Mouse (Mus musculus): ENCODE measurements around the gene Nek7. TPM values are rescaled to one million over a fixed set of nuclear protein-coding genes. Genes with fewer than 3 reads are reported as not detected.

Gene Nek7
- 26.5 and 28.3 TPM in 2 replicates for polyA plus RNA-seq (2016; fragmentation: Nextera tagmentation; extraction: Ambion mirVana)

DNA sequence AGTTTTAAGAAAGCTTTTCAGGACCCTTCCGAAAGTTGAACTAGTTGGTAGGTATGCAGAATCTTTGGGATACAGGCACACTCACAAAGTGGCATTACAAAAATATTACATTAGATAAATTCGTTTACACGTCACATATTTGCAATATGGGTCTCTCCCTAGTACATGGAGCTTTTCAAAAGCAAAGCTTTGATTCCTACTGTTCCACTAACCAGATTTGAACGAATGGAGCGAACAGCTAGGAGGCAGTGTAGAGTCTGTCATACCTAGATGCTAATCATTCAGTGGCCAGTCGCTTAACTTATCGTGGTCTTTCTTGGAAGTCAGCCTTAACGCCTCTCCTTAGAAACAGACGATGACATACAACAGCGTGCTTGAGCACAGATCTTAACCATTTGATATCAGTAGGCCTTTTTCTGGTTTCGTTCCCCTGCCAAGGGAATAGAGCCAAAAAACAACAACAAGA, at the start of gene Nek7:
Nek7 (minus strand) TSS at position 146 of the 466 bp plus-strand sequence.
- DNase-seq (ENCODE audit: low spot score) = peak; percentile 22
- H3K27me3 ChIP-seq (ENCODE audit: low read depth, poor library complexity, severe bottlenecking) = no peaks in the 10 kb centered on the region
- H3K4me3 ChIP-seq = peak within 1 kb of the TSS; percentile 83
- no peaks in the 10 kb centered on the region for H3K9me3 ChIP-seq (replicated peaks)
- no peaks in the 10 kb centered on the region for H3K36me3 ChIP-seq
- H3K4me1 ChIP-seq = peaks cover 26% of the 10 kb centered on the region
- peak within 1 kb of the TSS; percentile 96 for H3K27ac ChIP-seq (replicated peaks)
- 3% methylated on average over 11 of the region's 11 CpGs for WGBS

DNA sequence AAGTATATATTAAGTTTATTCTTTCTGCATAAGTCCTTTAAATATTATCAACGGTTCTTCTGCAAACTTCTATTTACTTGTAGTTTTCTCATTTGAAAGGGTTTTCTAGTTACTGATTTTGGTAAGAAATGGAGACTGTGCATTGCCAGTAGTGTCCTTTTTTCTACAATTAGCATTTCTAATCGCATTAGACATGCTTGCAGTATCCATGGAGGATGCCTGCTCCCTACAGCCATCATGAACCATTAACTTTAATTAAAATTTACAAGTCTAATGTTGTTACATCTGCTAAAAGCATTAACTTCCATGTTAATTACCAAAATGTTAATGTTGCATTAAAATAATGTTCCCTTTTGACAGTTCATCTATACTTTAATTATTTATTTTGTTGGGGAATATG, 42.4 kb upstream of the Nek7 start:
- Histone ChIP-seq H3K4me3 (no peak overlapping the region), H3K27ac (replicated peaks) (no peak overlapping the region), H3K27me3 (ENCODE audit: low read depth, poor library complexity, severe bottlenecking) (no peaks in the 10 kb centered on the region), H3K4me1 (no peaks in the 10 kb centered on the region), H3K9me3 (replicated peaks) (no peaks in the 10 kb centered on the region), H3K36me3 (no peaks in the 10 kb centered on the region)
- 78% methylated on average over 2 of the region's 2 CpGs for WGBS
- no peak for DNase-seq (ENCODE audit: low spot score)

DNA sequence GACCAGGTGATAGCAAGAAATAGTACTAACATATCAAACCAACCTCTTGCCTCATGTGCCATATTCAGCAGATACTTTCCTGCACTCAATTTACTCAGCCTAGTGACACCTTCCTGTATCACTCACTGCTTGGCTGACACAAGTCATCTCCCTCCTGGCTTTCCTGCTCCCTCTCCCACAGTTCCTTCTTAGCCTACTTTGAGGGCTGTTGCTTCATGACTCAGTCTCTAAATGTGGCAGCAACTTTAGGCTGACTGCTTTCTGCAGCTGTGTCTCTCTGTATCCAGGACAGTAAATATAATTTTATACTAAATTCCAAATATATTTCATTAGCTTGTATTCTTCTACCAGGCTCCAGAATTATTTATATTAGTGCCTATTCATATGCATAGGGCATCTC, 34.3 kb upstream of the Nek7 start:
- Histone ChIP-seq H3K4me1 (no peaks in the 10 kb centered on the region), H3K4me3 (no peak overlapping the region)

DNA sequence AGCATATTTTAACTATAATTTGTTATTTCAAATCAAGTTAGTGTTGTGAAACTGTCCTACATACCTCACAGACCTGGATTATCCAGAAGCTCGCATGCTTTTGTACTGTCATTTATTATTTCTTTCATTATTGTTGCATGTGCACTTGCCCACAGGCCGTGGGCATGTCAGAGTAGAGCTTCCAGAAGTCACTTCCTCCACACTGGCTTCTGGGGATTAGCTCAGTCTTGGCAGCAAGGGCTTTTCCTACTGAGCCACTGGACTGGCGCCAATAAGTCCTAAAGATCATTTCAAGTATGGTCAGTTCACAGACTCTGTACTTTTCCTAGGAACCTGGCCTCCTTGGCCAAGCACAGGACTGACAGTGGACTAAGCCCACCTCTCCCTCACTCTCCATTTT, 25.1 kb upstream of the Nek7 start:
- Histone ChIP-seq H3K27me3 (ENCODE audit: low read depth, poor library complexity, severe bottlenecking) (no peaks in the 10 kb centered on the region), H3K4me1 (no peaks in the 10 kb centered on the region), H3K36me3 (no peaks in the 10 kb centered on the region), H3K4me3 (no peak overlapping the region), H3K27ac (replicated peaks) (no peak overlapping the region), H3K9me3 (replicated peaks) (no peaks in the 10 kb centered on the region)
- 78% methylated on average over 3 of the region's 3 CpGs for WGBS
- DNase-seq (ENCODE audit: low spot score) = no peak

More for the DNA sequence above, 34.3 kb upstream of the Nek7 start:
- Histone ChIP-seq H3K9me3 (replicated peaks) (no peaks in the 10 kb centered on the region; the same call in 1 of the 2 replicates), H3K27me3 (ENCODE audit: low read depth, poor library complexity, severe bottlenecking) (no peaks in the 10 kb centered on the region), H3K27ac (replicated peaks) (no peak overlapping the region), H3K36me3 (no peaks in the 10 kb centered on the region)
- no peak for DNase-seq (ENCODE audit: low spot score)

DNA sequence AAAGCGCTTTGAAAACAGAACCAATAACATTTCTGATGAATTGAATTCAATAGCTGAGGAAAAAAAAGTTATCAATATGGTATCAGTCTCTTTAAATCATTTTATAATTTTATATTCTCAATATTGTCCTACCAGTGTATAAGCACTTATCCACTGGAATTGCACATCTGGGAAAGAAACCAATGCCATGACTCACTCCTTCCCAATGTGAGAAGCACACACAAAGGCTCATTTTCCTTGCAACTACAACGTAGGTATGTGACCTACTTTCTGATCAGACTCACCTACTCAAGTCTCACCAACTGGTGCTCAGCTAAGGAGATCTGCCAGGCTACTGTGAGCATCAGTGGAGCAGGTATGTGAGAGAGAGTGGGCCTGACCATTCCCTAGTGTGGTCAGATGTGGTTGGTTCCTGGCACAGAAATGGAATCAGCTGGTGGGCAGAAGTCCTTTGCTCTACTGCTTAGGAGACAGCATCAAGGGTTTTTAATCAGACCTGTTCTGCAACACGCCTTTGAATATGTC, 23.4 kb upstream of the Nek7 start:
- no peak for DNase-seq (ENCODE audit: low spot score)
- Histone ChIP-seq H3K4me3 (no peak overlapping the region), H3K27me3 (ENCODE audit: low read depth, poor library complexity, severe bottlenecking) (no peaks in the 10 kb centered on the region), H3K9me3 (replicated peaks) (no peaks in the 10 kb centered on the region), H3K27ac (replicated peaks) (no peak overlapping the region), H3K4me1 (no peaks in the 10 kb centered on the region), H3K36me3 (no peaks in the 10 kb centered on the region)
- 84% methylated on average over 3 of the region's 3 CpGs for WGBS

DNA sequence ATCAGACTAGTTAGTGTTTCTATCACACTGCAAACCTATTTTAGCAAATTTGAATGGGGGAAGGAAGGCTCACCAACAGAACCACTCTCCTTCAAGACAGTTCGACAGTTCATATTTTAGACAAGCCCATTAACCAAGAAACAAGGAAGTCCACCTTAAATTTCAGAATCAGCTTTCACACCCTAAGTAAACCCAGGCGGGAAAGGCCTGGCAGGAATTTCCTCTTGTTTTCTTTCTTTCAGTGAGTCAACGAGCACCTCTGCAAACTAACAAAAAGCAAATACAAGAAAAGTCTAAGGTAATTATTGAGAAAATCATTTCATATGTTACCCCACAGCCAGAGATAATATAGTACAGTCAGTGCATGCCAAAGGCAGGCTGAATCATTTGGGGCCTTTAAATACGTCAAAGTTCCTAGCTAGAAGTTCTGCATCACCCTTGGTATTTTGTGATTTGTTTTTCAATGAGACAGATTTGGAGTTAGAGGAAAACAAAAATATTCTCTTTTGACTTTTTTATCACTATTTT, 21.1 kb upstream of the Nek7 start:
- 78% methylated on average over 4 of the region's 4 CpGs for WGBS
- Histone ChIP-seq H3K4me1 (no peaks in the 10 kb centered on the region), H3K9me3 (replicated peaks) (no peaks in the 10 kb centered on the region), H3K27ac (replicated peaks) (no peak overlapping the region), H3K36me3 (no peaks in the 10 kb centered on the region), H3K27me3 (ENCODE audit: low read depth, poor library complexity, severe bottlenecking) (no peaks in the 10 kb centered on the region), H3K4me3 (no peak overlapping the region)
- DNase-seq (ENCODE audit: low spot score) = no peak

DNA sequence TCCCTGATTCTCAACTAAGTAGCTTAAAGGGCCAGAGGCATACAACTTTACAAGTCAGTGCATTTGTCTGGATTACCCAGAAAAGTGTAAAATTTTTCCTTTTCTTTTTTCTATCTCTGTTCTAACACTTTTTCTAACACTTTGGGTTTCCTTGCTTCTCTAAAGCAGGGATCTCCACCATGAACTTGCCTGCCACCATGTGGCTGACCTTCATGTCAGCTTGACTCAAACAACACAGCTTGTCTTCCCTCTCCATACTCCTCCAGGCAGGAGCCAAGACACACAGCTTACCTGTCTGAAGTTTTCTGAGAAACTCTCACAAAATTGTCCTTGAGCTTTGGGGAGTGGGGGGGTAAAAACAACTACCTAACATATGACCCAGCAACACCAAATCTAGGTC, 17.9 kb upstream of the Nek7 start:
- Histone ChIP-seq H3K27me3 (ENCODE audit: low read depth, poor library complexity, severe bottlenecking) (no peaks in the 10 kb centered on the region), H3K27ac (replicated peaks) (no peak overlapping the region), H3K4me1 (no peaks in the 10 kb centered on the region), H3K9me3 (replicated peaks) (no peaks in the 10 kb centered on the region), H3K4me3 (no peak overlapping the region), H3K36me3 (no peaks in the 10 kb centered on the region)
- DNase-seq (ENCODE audit: low spot score) = no peak

DNA sequence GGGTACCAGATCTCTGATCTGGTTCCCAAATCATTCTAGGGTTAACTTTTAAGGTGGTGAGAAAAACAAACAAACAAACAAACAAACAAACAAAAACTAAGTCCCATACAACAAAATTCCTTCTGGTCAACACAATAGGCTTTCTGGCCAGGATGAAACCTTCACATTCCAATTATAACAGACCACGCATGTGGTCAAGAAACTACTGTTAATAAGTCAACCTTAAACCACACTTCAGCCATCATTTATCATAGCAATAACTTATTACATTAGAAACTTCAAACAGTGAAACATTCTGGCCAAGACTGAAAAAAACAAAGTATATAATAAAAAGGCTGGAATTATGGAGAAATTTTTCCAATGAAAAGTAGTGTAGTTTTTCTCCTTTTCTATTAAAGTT, 14.6 kb upstream of the Nek7 start:
- no peak overlapping the region for H3K4me3 ChIP-seq
- H3K27me3 ChIP-seq (ENCODE audit: low read depth, poor library complexity, severe bottlenecking) = no peaks in the 10 kb centered on the region
- H3K27ac ChIP-seq (replicated peaks) = no peak overlapping the region
- 98% methylated on average over 1 of the region's 1 CpGs for WGBS
- H3K4me1 ChIP-seq = no peaks in the 10 kb centered on the region
- no peak for DNase-seq (ENCODE audit: low spot score)
- no peaks in the 10 kb centered on the region for H3K36me3 ChIP-seq
- no peaks in the 10 kb centered on the region for H3K9me3 ChIP-seq (replicated peaks)

DNA sequence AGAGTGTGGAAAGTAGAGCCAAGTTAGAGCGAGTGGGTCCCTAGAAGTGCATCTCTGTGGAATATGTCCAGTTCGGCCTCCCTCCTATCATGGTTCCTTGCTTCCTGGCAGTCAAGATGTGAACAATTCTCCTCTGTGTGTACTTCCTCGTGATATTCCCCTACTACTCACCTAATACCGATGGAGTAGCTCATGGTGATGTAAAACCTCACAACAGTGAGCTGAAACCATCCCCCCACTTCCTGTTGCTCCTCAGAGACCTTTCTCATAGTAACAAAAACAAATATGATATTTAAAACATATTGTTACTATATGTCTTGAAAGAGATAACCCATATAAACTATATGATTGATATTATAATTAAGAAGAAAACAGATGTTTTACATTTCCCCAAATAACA, 9.0 kb upstream of the Nek7 start:
- Histone ChIP-seq H3K4me1 (no peaks in the 10 kb centered on the region), H3K36me3 (no peaks in the 10 kb centered on the region), H3K27me3 (ENCODE audit: low read depth, poor library complexity, severe bottlenecking) (no peaks in the 10 kb centered on the region), H3K9me3 (replicated peaks) (no peaks in the 10 kb centered on the region), H3K4me3 (no peak overlapping the region), H3K27ac (replicated peaks) (no peak overlapping the region)
- no peak for DNase-seq (ENCODE audit: low spot score)
- 89% methylated on average over 4 of the region's 4 CpGs for whole genome bisulfite sequencing

DNA sequence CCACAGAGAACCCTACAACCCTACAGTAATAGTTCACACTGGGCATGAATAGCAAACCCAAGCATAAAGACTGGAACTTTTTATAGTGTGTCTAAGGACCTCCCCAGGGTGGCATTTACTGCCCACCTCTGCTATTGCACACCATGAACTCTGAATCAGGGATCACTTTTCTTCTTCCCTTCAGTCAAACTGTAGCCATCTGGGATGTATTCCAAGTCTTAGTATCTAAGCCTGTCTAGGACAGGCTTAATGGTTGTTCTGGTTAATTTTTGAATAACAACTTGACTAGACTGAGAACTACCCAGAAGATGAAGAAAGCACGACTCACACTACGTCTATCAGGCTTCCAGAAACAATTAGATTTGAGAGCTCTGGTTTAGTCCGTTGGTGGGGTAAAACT, 8.5 kb upstream of the Nek7 start:
- DNase-seq (ENCODE audit: low spot score) = no peak
- Histone ChIP-seq H3K36me3 (no peaks in the 10 kb centered on the region), H3K27me3 (ENCODE audit: low read depth, poor library complexity, severe bottlenecking) (no peaks in the 10 kb centered on the region), H3K9me3 (replicated peaks) (no peaks in the 10 kb centered on the region), H3K4me1 (no peaks in the 10 kb centered on the region), H3K27ac (replicated peaks) (no peak overlapping the region), H3K4me3 (no peak overlapping the region)
- WGBS = 90% methylated on average over 3 of the region's 3 CpGs

DNA sequence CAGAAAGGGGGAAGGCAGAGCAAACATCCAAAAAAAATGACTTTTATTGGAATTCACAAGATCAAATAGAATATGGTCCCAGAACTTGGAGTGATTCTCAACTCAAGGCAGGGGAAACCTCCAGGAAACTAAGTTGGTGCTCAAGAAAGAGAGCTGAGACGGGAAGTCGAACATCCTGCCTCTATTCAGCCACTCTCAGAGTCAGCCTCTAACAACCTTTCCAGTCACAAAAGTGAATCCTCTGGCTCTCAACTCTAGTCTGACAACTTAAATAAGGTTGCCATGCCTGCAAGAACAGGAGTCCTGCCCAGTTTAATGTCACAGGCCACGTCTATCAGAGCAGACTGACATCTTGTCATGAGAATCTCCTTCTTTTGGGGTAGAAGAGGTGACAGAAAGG, 7.9 kb upstream of the Nek7 start:
- Histone ChIP-seq H3K27ac (replicated peaks) (no peak overlapping the region), H3K9me3 (replicated peaks) (no peaks in the 10 kb centered on the region), H3K4me3 (no peak overlapping the region), H3K4me1 (no peaks in the 10 kb centered on the region), H3K36me3 (no peaks in the 10 kb centered on the region), H3K27me3 (ENCODE audit: low read depth, poor library complexity, severe bottlenecking) (no peaks in the 10 kb centered on the region)
- 83% methylated on average over 3 of the region's 3 CpGs for WGBS
- no peak for DNase-seq (ENCODE audit: low spot score)

DNA sequence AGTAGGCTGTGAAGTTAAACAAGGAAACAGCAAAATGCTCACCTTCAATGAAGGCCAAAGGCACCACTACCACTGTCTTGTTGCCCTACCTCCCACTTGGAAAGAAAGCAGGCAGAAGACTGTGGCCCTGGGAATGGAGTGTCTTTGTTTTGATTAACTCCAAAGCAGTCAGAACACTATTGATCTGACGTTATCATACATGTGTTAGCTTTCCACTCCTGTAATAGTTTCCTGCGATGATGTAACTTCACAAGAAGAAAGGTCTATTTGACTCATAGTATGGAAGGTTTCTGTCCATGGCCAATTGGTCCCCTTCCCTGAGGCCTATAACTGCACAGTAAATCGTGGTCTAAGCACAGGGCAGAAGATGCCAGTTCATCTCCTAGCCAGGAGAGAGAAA, 6.3 kb upstream of the Nek7 start:
- no peaks in the 10 kb centered on the region for H3K27me3 ChIP-seq (ENCODE audit: low read depth, poor library complexity, severe bottlenecking)
- H3K27ac ChIP-seq (replicated peaks) = no peak overlapping the region
- 85% methylated on average over 3 of the region's 3 CpGs for WGBS
- no peaks in the 10 kb centered on the region for H3K36me3 ChIP-seq
- no peak overlapping the region for H3K4me3 ChIP-seq
- DNase-seq (ENCODE audit: low spot score) = no peak
- H3K9me3 ChIP-seq (replicated peaks) = no peaks in the 10 kb centered on the region
- no peaks in the 10 kb centered on the region for H3K4me1 ChIP-seq

DNA sequence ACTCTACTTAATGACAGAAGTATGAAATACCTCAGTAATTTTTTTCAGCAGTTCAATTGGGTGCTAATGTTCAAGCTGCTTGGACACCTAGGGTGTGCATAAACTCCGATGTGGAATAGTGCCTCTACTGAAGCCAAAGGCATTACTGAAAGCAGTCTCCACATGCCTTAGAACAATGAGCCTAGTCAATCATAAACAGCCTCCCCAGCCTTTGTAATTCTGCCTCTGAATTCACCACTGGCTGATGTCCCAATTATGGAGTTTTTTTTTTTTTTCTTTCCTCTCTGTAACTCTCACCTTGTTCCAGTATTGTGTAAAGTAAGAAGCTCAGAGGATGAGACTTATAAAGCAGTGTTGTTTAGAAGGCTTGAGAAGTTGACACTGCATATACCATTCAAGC, 3.9 kb upstream of the Nek7 start:
- Histone ChIP-seq H3K27me3 (ENCODE audit: low read depth, poor library complexity, severe bottlenecking) (no peaks in the 10 kb centered on the region), H3K4me1 (peaks cover 7% of the 10 kb centered on the region), H3K27ac (replicated peaks) (no peak overlapping the region), H3K36me3 (no peaks in the 10 kb centered on the region), H3K9me3 (replicated peaks) (no peaks in the 10 kb centered on the region), H3K4me3 (no peak overlapping the region)
- DNase-seq (ENCODE audit: low spot score) = no peak
- 71% methylated on average over 1 of the region's 1 CpGs for WGBS

DNA sequence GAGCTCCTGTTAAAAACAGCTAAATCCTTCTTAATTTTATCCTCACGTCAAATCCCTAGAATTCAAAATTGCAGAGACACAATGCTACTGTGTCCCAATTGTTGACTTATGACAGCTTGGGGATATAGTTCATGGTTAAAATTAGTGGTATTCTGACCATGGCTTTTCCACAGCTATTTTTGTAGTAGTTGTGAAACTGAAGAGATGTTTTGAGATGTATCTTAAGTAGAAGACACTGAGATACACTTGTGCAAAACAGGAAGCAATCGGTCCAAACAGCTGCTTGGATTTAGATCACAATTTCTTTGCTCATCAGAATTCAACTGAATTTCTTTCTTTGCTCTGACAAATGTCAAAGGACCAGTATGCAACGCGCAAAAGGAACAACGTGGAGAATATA, 2.9 kb upstream of the Nek7 start:
- Histone ChIP-seq H3K9me3 (replicated peaks) (no peaks in the 10 kb centered on the region), H3K4me1 (peaks cover 17% of the 10 kb centered on the region), H3K36me3 (no peaks in the 10 kb centered on the region), H3K27me3 (ENCODE audit: low read depth, poor library complexity, severe bottlenecking) (no peaks in the 10 kb centered on the region), H3K27ac (replicated peaks) (no peak overlapping the region), H3K4me3 (no peak overlapping the region)
- DNase-seq (ENCODE audit: low spot score) = no peak
- 88% methylated on average over 5 of the region's 5 CpGs for WGBS
